Mouse (Mus musculus) cortical plate, adult 2 months (tissue): ENCODE results near the gene Klc3. TPM values are rescaled to one million over a fixed set of nuclear protein-coding genes. Genes with fewer than 3 reads are reported as not detected.

Experiments used
- H3K27ac ChIP-seq: fragments of 200-500 bp; 2 replicates; pipeline ENCODE4 v1.5.1; 2012; ENCODE audit warnings: low read length, control low read depth, inconsistent platforms; ENCODE audit not compliant: insufficient read depth
- H3K4me1 ChIP-seq: fragments of 200-500 bp; 2 replicates; pipeline ENCODE4 v1.6.1; 2011; ENCODE audit warnings: low read length; ENCODE audit not compliant: control insufficient read depth, insufficient read depth
- H3K4me3 ChIP-seq: fragments of 200-500 bp; 2 replicates; pipeline ENCODE4 v1.5.1; 2011; ENCODE audit warnings: mild to moderate bottlenecking, low read length, control low read depth; ENCODE audit not compliant: insufficient read depth
- CTCF ChIP-seq: fragments of 200-500 bp; IDR thresholded peaks from 2 replicates; pipeline ENCODE4 v1.5.1; 2011; ENCODE audit warnings: mild to moderate bottlenecking, control low read depth, low read length; ENCODE audit not compliant: insufficient read depth; ENCODE audit errors: extremely low read depth
- POLR2A ChIP-seq: fragments of 200-500 bp; IDR thresholded peaks from 2 replicates; pipeline ENCODE4 v1.6.1; 2011; ENCODE audit warnings: mild to moderate bottlenecking, low read length, control low read depth; ENCODE audit not compliant: insufficient read depth; ENCODE audit errors: extremely low read depth
- polyA plus RNA-seq: library from polyadenylated mRNA; depleted of rRNA; stranded (reverse); fragments of >200 nt; gene quantifications from 2 replicates; pipeline ENCODE4 v1.2.3, GENCODE M21; 2012

The Klc3 gene
- polyA plus RNA-seq, 1 experiment: 3.0 TPM

- Histone ChIP-seq H3K4me3 (no peak overlapping the region), H3K27ac (no peak overlapping the region), H3K4me1 (no peaks in the 10 kb centered on the region)
- no peak for TF ChIP-seq POLR2A
- TF ChIP-seq CTCF: no peak
Measured at GRCm38 (mm10) chr7:19368380-19368779, 35.5 kb downstream of the Klc3 start.

DNA sequence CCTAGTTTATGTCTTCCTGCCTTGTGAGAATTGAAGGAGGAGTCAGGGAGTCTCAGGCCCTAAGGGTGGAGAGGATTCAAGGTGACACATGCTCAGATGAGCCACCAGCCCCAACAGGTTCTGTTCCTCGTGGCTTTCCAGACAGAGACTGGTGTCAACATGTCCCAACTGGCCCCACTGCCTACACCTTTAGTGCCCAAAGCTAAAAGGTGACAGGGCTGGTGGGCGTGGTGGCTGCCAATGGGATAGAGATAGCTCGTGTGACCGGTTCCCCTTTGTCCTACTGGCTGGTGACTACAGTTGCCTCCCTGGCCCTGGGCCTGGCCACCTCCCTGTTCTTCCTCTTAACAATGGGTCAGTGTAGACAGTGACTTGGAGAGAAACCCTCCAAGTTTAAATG, 38.5 kb downstream of the Klc3 start:
- TF ChIP-seq POLR2A (no peak), CTCF (no peak)
- Histone ChIP-seq H3K4me3 (no peak overlapping the region), H3K27ac (no peak overlapping the region), H3K4me1 (no peaks in the 10 kb centered on the region)

DNA sequence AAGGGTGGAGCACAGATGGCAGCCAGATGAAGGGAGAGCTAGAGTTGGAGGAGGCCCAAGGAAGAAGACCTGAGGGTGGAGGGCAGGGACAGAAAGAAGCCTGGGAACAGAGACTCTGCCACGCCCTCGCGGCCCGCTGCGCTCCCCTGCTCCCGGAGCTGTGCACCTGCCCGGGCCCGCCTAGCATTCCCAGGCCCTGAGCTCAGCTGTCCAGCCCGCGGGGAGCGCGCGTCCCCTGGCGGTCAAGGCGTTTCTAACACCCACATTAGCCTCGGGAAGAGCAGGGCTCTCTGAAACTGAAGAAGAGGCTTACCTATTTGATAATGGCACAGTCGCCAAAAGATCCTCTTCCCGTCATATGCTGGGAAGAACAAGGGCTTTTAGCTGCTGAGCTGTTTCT, 40.0 kb downstream of the Klc3 start:
- Histone ChIP-seq H3K4me1 (no peaks in the 10 kb centered on the region), H3K4me3 (no peak overlapping the region), H3K27ac (no peak overlapping the region)
- TF ChIP-seq POLR2A (no peak), CTCF (peak; percentile 61)

GRCm38 (mm10) chr7:19362276-19362675, 41.6 kb downstream of the Klc3 start:
- Histone ChIP-seq H3K4me3 (no peak overlapping the region), H3K4me1 (no peaks in the 10 kb centered on the region), H3K27ac (no peak overlapping the region)
- no peak for TF ChIP-seq POLR2A

DNA sequence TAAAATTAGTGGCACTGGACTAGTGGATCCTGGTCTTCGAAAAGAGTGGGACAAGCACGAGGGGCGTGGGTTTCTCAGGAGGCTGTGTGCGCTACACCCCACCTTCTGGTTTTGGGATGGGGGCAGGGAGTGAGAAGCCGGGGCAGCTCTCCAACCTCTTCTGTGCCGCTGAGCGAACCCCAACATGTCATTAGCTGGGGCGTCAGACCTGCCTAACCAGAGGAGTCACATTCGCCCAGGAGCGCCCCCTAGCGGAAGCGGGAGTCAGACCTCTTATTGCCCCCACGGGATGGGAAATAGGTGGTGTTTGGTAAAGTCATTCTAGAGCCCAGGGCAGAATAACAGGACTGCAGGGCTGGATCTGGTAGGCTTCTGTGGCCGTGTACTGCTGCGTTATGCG, 42.2 kb downstream of the Klc3 start:
- Histone ChIP-seq H3K4me1 (no peaks in the 10 kb centered on the region), H3K27ac (no peak overlapping the region), H3K4me3 (peak overlapping the region; percentile 47)
- TF ChIP-seq POLR2A: no peak
- peak; percentile 52 for TF ChIP-seq CTCF

DNA sequence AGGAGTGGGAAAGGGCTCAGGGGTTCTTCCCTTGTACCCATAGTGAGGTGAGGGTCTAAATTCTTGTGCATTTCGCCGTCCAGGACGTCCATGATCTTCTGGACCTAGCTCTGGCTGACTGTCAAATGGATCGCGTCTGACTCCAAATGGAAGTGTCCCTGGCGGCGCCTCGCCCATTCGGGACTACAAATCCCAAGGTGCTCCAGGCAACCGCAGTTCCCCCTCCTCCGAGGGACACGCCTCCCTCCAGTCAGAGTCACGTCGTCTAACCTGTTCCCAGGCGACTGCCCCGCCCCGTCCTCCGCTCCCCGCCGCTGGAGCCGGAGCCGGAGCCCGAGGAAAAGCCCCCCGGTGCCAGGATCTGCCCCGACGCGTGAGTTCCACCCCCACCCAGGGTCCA, 43.0 kb downstream of the Klc3 start:
- TF ChIP-seq CTCF (no peak), POLR2A (peak; percentile 46; the same call in 1 of the 2 replicates)
- Histone ChIP-seq H3K4me3 (peak overlapping the region; percentile 47), H3K4me1 (no peaks in the 10 kb centered on the region), H3K27ac (no peak overlapping the region)

DNA sequence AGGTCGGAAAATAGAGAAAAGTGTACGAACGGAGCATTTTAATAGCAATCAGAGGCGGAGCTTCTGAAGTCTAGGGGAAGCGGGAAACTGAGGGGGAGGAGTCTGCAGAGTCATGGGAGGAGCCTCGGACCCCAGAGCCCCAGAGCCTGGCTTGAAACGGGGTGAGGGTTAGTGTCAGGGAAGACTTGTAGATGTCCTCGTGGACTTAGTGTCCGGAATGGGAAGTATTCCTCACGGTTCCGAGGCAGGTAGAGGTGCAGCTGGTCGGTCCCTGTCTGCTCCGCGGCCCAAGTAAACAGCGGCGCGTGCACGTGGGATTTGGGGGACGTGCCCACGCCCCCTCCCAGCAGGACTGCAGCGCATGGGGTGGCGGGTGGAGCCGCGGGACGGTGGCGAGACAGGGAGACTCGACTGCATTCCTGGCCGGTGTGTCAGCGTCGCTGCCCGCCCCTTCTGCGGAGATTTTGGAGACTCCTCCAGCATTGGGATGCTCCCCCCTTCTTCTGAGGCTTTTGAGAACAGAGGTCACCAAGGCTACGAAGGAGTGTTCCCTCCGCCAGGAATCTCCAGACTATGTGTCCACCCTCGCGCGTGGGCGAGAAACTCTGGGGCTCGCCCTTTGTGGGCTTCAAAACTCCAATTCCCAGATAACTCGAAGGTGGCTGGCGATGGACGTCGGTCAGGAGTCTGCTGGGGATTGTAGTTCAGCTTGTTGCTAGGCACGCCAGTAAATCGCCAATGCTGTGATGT, 43.8 kb downstream of the Klc3 start:
- Histone ChIP-seq H3K4me3 (peak overlapping the region; percentile 47), H3K4me1 (no peaks in the 10 kb centered on the region), H3K27ac (no peak overlapping the region)
- TF ChIP-seq POLR2A (no peak), CTCF (no peak)

DNA sequence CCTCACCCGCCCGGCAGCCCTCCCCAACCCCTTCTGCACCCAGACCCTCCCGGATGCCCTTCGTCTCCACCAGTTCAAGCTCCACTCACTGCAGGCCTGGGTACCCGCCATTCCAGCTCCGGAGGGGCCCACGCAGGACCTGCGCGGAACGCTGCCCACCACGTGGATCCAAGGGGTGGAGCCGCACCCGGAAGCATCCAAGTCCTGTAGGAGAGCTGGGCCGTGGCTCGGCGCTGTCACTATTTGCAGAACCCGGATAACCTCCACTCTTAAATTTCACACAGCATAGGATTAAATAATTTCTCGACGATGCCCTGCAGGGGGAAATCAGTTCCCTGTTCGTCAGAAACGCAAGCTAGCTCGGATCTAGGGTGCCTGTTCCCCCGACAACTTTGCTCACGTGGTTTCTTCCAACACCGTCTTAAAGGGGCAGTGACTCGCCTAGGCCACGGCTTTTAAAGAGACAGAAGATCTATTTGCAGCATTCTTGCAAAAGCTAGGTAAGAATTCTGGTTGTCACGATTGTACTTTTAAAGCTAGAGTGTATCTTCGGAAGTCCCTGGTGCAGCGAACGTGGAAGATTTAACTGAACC, 44.5 kb downstream of the Klc3 start, which contains the start of the genes Cd3eap and Ppp1r13l:
Gene Cd3eap (minus strand): TSS at position 185 of the 593 bp plus-strand sequence.
Gene Ppp1r13l (plus strand): TSS at position 451 of the 593 bp plus-strand sequence.
- Histone ChIP-seq H3K27ac (no peak within 1 kb of the TSS), H3K4me3 (peak within 1 kb of the TSS; percentile 47), H3K4me1 (no peaks in the 10 kb centered on the region)
- peak; percentile 85 for TF ChIP-seq POLR2A
- no peak for TF ChIP-seq CTCF

GRCm38 (mm10) chr7:19358634-19359033, 45.3 kb downstream of the Klc3 start:
- no peaks in the 10 kb centered on the region for H3K4me1 ChIP-seq
- TF ChIP-seq CTCF: no peak
- no peak for TF ChIP-seq POLR2A
- no peak overlapping the region for H3K27ac ChIP-seq
- H3K4me3 ChIP-seq: peak overlapping the region; percentile 47

- no peaks in the 10 kb centered on the region for H3K4me1 ChIP-seq
- H3K4me3 ChIP-seq: peak overlapping the region; percentile 47; the same call in 1 of the 2 replicates
- TF ChIP-seq CTCF: no peak
- TF ChIP-seq POLR2A: no peak
- no peak overlapping the region for H3K27ac ChIP-seq
Measured at GRCm38 (mm10) chr7:19357381-19358375, 46.2 kb downstream of the Klc3 start.
